Mouse (Mus musculus) kidney, embryonic 16.5 days (tissue): ENCODE data around the gene Topors. TPM values are rescaled to one million over a fixed set of nuclear protein-coding genes. Genes with fewer than 3 reads are reported as not detected.
A peak's percentile ranks its signal among the peaks of the same experiment; 100 is the strongest.

Source experiments
- ATAC-seq: fragments of 200-750 bp; cut with Nextera tagmentation; 2 replicates; pipeline ENCODE4 v1.8.0; 2017; ENCODE audit warnings: moderate TSS enrichment; ENCODE audit not compliant: low FRiP score, low TSS enrichment
- H3K27ac ChIP-seq: fragments of 300-500 bp; sonication (generic); 2 replicates; pipeline ENCODE4 v1.5.1; 2014; ENCODE audit warnings: low read length
- H3K27me3 ChIP-seq: fragments of 300-500 bp; sonication (generic); 2 replicates; pipeline ENCODE4 v1.6.1; 2014; ENCODE audit warnings: low read length, control low read depth, mixed read lengths; ENCODE audit not compliant: insufficient read depth
- H3K36me3 ChIP-seq: fragments of 300-500 bp; sonication (generic); 2 replicates; pipeline ENCODE4 v1.6.1; 2014; ENCODE audit warnings: low read length, control low read depth, mixed read lengths; ENCODE audit not compliant: insufficient read depth
- H3K4me1 ChIP-seq: fragments of 300-500 bp; sonication (generic); 2 replicates; pipeline ENCODE4 v1.6.1; 2014; ENCODE audit warnings: low read length, control low read depth, mixed read lengths; ENCODE audit not compliant: insufficient read depth
- H3K4me2 ChIP-seq: fragments of 300-500 bp; sonication (generic); replicated peaks from 2 replicates; pipeline ENCODE4 v1.6.1; 2014; ENCODE audit warnings: low read depth, low read length
- H3K4me3 ChIP-seq: fragments of 300-500 bp; sonication (generic); 2 replicates; pipeline ENCODE4 v1.5.1; 2014; ENCODE audit warnings: mild to moderate bottlenecking, low read length
- H3K9ac ChIP-seq: fragments of 300-500 bp; sonication (generic); replicated peaks from 2 replicates; pipeline ENCODE4 v1.6.1; 2014; ENCODE audit warnings: low read length
- H3K9me3 ChIP-seq: fragments of 300-500 bp; sonication (generic); 2 replicates; pipeline ENCODE4 v1.6.1; 2016; ENCODE audit warnings: low read length, control low read depth
- WGBS: fragments of 180-500 bp; shearing (Covaris S2); extraction: QIAGEN DNeasy Blood & Tissue Kit; methylation state at CpG from one replicate; pipeline ENCODE4 v1.1.7; 2014; 5-methylcytosine and 5-hydroxymethylcytosine counted together
- polyA plus RNA-seq: library from polyadenylated mRNA; unstranded; fragments of >200 nt; fragmentation: Nextera tagmentation; extraction: Ambion mirVana; gene quantifications from 2 replicates; pipeline ENCODE4 v1.2.1, GENCODE M21; 2015

The Topors gene
- 42.4 and 44.8 TPM in 2 replicates for polyA plus RNA-seq

- Histone ChIP-seq H3K9ac (peak within 1 kb of the TSS; percentile 90), H3K4me3 (peak within 1 kb of the TSS; percentile 84), H3K4me2 (peak within 1 kb of the TSS; percentile 89), H3K9me3 (no peaks in the 10 kb centered on the region), H3K4me1 (peaks cover 23% of the 10 kb centered on the region), H3K27me3 (no peaks in the 10 kb centered on the region), H3K36me3 (peaks cover 11% of the 10 kb centered on the region; the same call in 1 of the 2 replicates), H3K27ac (peak within 1 kb of the TSS; percentile 100)
- 0% methylated on average over 38 of the region's 38 CpGs for WGBS
- ATAC-seq = peak; percentile 97
Measured at GRCm38 (mm10) chr4:40269430-40270032, at the start of gene Topors, which contains the start of gene Smim27. TSS of gene Topors (minus strand) at chr4:40269850. TSS of gene Smim27 (plus strand) at chr4:40269579.

DNA sequence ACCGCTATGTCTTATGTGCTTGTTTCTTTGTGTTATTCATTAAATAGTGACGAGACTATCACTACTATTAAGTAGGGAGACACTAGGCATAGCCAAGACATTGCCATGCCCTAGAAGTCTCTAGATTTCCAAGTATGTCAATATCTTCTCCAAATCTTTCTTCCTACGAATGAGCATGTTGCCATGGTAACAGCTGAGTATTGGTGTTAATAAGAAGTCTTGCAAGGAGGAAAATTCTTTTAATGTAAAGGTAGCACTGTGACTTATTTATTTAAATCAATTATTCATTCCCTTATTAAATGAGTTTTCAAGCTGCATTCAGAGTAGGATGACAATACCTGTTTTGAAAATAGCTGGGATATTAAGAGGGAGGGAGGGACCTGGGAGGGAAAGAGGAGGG lies 47.8 kb upstream of the Topors start:
- ATAC-seq = no peak
- no peak overlapping the region for H3K27ac ChIP-seq
- no peaks in the 10 kb centered on the region for H3K27me3 ChIP-seq
- H3K4me3 ChIP-seq = no peak overlapping the region
- no peaks in the 10 kb centered on the region for H3K9me3 ChIP-seq
- H3K4me2 ChIP-seq = no peak overlapping the region
- 84% methylated on average over 3 of the region's 3 CpGs for WGBS
- H3K4me1 ChIP-seq = no peaks in the 10 kb centered on the region
- no peak overlapping the region for H3K9ac ChIP-seq
- no peaks in the 10 kb centered on the region for H3K36me3 ChIP-seq

- H3K27ac ChIP-seq = no peak overlapping the region
- H3K4me3 ChIP-seq = no peak overlapping the region
- H3K9ac ChIP-seq = no peak overlapping the region
- H3K4me2 ChIP-seq = no peak overlapping the region
- no peak for ATAC-seq
- no peaks in the 10 kb centered on the region for H3K4me1 ChIP-seq
- H3K9me3 ChIP-seq = no peaks in the 10 kb centered on the region
- no peaks in the 10 kb centered on the region for H3K27me3 ChIP-seq
- WGBS = 81% methylated on average over 6 of the region's 6 CpGs
- no peaks in the 10 kb centered on the region for H3K36me3 ChIP-seq
Measured at GRCm38 (mm10) chr4:40313026-40313425, 43.4 kb upstream of the Topors start.

DNA sequence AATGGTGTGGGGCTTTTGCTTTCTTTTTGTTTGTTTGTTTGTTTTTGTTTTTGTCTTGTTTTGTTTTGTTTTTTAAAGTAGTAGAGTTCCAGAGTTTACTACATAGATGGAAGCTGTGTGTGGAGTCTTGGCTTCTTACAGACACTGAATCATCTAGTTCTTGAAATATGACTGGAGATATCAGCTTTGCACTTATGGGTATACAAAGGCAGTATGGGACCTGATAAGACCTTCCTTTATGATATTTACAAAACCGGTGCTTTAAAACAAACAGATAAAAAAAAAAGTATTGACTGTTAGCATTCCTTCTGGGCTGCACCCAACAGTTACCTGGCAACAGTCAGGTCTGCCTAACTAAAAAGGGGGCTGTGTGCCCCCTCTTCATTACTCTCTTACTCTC lies 42.6 kb upstream of the Topors start:
- no peak for ATAC-seq
- Histone ChIP-seq H3K36me3 (no peaks in the 10 kb centered on the region), H3K27ac (no peak overlapping the region), H3K9ac (no peak overlapping the region), H3K4me3 (no peak overlapping the region), H3K4me2 (no peak overlapping the region), H3K27me3 (no peaks in the 10 kb centered on the region), H3K4me1 (no peaks in the 10 kb centered on the region), H3K9me3 (no peaks in the 10 kb centered on the region)
- WGBS = 88% methylated on average over 1 of the region's 1 CpGs

GRCm38 (mm10) chr4:40310796-40311383 lies 41.2 kb upstream of the Topors start:
- H3K9me3 ChIP-seq = no peaks in the 10 kb centered on the region
- ATAC-seq = no peak
- H3K4me1 ChIP-seq = no peaks in the 10 kb centered on the region
- no peak overlapping the region for H3K9ac ChIP-seq
- WGBS = 79% methylated on average over 11 of the region's 11 CpGs
- H3K27me3 ChIP-seq = no peaks in the 10 kb centered on the region
- no peaks in the 10 kb centered on the region for H3K36me3 ChIP-seq
- no peak overlapping the region for H3K4me2 ChIP-seq
- H3K27ac ChIP-seq = no peak overlapping the region
- no peak overlapping the region for H3K4me3 ChIP-seq

- H3K9ac ChIP-seq = no peak overlapping the region
- H3K9me3 ChIP-seq = no peaks in the 10 kb centered on the region
- H3K27me3 ChIP-seq = no peaks in the 10 kb centered on the region
- no peak overlapping the region for H3K4me2 ChIP-seq
- H3K27ac ChIP-seq = no peak overlapping the region
- ATAC-seq = no peak
- H3K4me1 ChIP-seq = no peaks in the 10 kb centered on the region
- H3K36me3 ChIP-seq = no peaks in the 10 kb centered on the region
- H3K4me3 ChIP-seq = no peak overlapping the region
Measured at GRCm38 (mm10) chr4:40309682-40310081, 40.0 kb upstream of the Topors start.

DNA sequence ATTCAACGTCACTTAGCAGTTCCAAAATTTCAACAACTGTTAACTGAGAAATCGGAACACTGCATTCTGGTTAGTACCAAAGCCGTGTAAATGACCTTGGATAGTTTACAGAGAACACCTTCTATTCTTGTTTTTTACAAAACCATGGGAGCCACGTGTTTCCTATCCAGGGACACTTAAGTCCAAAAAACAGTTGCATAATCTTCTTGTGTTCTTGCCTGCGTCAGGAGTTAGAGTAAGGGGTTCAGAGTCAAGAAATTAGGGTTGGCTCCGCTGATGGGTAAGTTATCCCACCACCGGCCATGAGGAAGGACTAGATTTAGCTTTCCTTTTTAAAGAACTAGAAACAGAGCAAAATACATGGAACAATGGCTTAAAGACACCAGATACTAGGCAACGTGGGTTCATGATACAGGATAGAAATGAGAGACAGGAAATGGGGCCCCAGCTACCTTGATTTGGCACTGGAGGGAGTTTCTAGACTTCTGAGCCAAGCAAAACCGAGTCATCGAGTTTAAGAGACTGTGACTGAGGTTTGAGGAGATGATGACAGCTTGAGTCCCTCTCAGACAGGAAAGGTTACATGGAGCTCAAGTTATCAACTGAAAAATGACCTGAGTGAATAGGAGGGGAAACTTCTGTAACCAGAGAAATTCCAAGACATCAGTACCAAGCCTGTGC lies 32.9 kb upstream of the Topors start:
- no peak overlapping the region for H3K27ac ChIP-seq
- no peak overlapping the region for H3K4me3 ChIP-seq
- H3K27me3 ChIP-seq = no peaks in the 10 kb centered on the region; the same call in 1 of the 2 replicates
- H3K9ac ChIP-seq = no peak overlapping the region
- no peaks in the 10 kb centered on the region for H3K36me3 ChIP-seq
- no peaks in the 10 kb centered on the region for H3K9me3 ChIP-seq
- H3K4me1 ChIP-seq = no peaks in the 10 kb centered on the region
- no peak overlapping the region for H3K4me2 ChIP-seq
- WGBS = 69% methylated on average over 10 of the region's 10 CpGs
- ATAC-seq = no peak

GRCm38 (mm10) chr4:40301076-40301789 lies 31.6 kb upstream of the Topors start:
- peak overlapping the region; percentile 2; the same call in 1 of the 2 replicates for H3K4me3 ChIP-seq
- H3K27me3 ChIP-seq = no peaks in the 10 kb centered on the region; the same call in 1 of the 2 replicates
- H3K27ac ChIP-seq = no peak overlapping the region
- no peaks in the 10 kb centered on the region for H3K36me3 ChIP-seq
- no peaks in the 10 kb centered on the region for H3K4me1 ChIP-seq
- peak overlapping the region; percentile 38 for H3K4me2 ChIP-seq
- peak; percentile 85 for ATAC-seq
- peaks cover 4% of the 10 kb centered on the region; the same call in 1 of the 2 replicates for H3K9me3 ChIP-seq
- H3K9ac ChIP-seq = no peak overlapping the region
- WGBS = 10% methylated on average over 16 of the region's 16 CpGs

DNA sequence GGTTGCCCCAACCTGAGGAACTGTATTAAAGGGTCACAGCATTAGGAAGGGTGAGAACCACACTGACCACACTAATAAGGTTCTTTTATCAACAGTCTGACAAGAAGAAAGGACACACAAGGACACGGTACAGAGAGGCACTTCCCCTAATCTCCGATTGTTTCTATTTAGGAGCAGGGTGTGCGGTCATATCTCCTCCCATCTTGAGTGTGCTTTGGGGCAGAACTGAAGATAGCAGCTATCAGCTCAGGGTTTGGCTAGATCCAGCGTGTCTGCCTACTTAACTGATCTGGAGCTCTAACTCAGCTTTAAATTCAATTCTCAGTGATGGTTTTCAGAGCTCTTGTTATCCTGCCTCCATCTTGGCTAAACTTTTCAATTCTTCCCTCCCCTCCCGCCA lies 29.5 kb upstream of the Topors start:
- no peak for ATAC-seq
- H3K27me3 ChIP-seq = no peaks in the 10 kb centered on the region; the same call in 1 of the 2 replicates
- H3K4me1 ChIP-seq = no peaks in the 10 kb centered on the region
- H3K9me3 ChIP-seq = peaks cover 10% of the 10 kb centered on the region
- no peak overlapping the region for H3K9ac ChIP-seq
- H3K27ac ChIP-seq = no peak overlapping the region
- H3K4me2 ChIP-seq = no peak overlapping the region
- H3K4me3 ChIP-seq = no peak overlapping the region
- no peaks in the 10 kb centered on the region for H3K36me3 ChIP-seq
- WGBS = 70% methylated on average over 5 of the region's 5 CpGs
